Mouse (Mus musculus) cerebellum, adult 9-10 months (tissue): ENCODE data around the gene Elmo1.

Experiments used
- DNase-seq: peaks from one replicate; pipeline ENCODE4 v3.0.0; 2022

Elmo1 gene

GRCm38 (mm10) chr13:20288393-20288792 lies 198.0 kb downstream of the Elmo1 start:
- no peak for DNase-seq

- no peak for DNase-seq
Observed at GRCm38 (mm10) chr13:20290412-20290811, 200.0 kb downstream of the Elmo1 start.

GRCm38 (mm10) chr13:20292348-20292747 lies 202.0 kb downstream of the Elmo1 start:
- DNase-seq = no peak

- no peak for DNase-seq
Observed at GRCm38 (mm10) chr13:20295278-20295970, 205.0 kb downstream of the Elmo1 start.

- peak; percentile 57 for DNase-seq
Observed at GRCm38 (mm10) chr13:20297841-20298240, 207.4 kb downstream of the Elmo1 start.

GRCm38 (mm10) chr13:20299424-20299823 lies 209.0 kb downstream of the Elmo1 start:
- peak; percentile 63 for DNase-seq

GRCm38 (mm10) chr13:20300052-20300564 lies 209.7 kb downstream of the Elmo1 start:
- DNase-seq = no peak

GRCm38 (mm10) chr13:20300626-20301025 lies 210.2 kb downstream of the Elmo1 start:
- no peak for DNase-seq

- DNase-seq = no peak
Observed at GRCm38 (mm10) chr13:20301760-20302159, 211.4 kb downstream of the Elmo1 start.

- no peak for DNase-seq
Observed at GRCm38 (mm10) chr13:20305621-20306020, 215.2 kb downstream of the Elmo1 start.

- no peak for DNase-seq
Observed at GRCm38 (mm10) chr13:20306180-20307177, 216.1 kb downstream of the Elmo1 start.

GRCm38 (mm10) chr13:20307381-20307780 lies 217.0 kb downstream of the Elmo1 start:
- DNase-seq = no peak

- peak; percentile 86 for DNase-seq
Observed at GRCm38 (mm10) chr13:20311612-20312011, 221.2 kb downstream of the Elmo1 start.

- DNase-seq = no peak
Observed at GRCm38 (mm10) chr13:20313345-20313744, 222.9 kb downstream of the Elmo1 start.

GRCm38 (mm10) chr13:20316139-20316538 lies 225.7 kb downstream of the Elmo1 start:
- DNase-seq = peak; percentile 36

GRCm38 (mm10) chr13:20318615-20319219 lies 228.3 kb downstream of the Elmo1 start:
- DNase-seq = no peak

- DNase-seq = no peak
Observed at GRCm38 (mm10) chr13:20320232-20320631, 229.8 kb downstream of the Elmo1 start.

GRCm38 (mm10) chr13:20323478-20323877 lies 233.1 kb downstream of the Elmo1 start:
- DNase-seq = no peak

GRCm38 (mm10) chr13:20327064-20327463 lies 236.7 kb downstream of the Elmo1 start:
- DNase-seq = no peak

GRCm38 (mm10) chr13:20327975-20328374 lies 237.6 kb downstream of the Elmo1 start:
- DNase-seq = no peak

- no peak for DNase-seq
Observed at GRCm38 (mm10) chr13:20328672-20329071, 238.3 kb downstream of the Elmo1 start.

GRCm38 (mm10) chr13:20330954-20331353 lies 240.6 kb downstream of the Elmo1 start:
- no peak for DNase-seq
